Mouse (Mus musculus): Measurements from ENCODE around the gene Gpc5. TPM values are rescaled to one million over a fixed set of nuclear protein-coding genes. Genes with fewer than 3 reads are reported as not detected.

Gpc5 gene
- total and polyA plus RNA-seq, 3 experiments, result 0.14 TPM; not detected in 2

GRCm38 (mm10) chr14:115779382-115780177, 687.6 kb downstream of the Gpc5 start:
- no peaks in the 10 kb centered on the region for H3K9me3 ChIP-seq (replicated peaks; ENCODE audit: low read length)
- H3K4me2 ChIP-seq (ENCODE audit: insufficient read depth, low read depth, poor library complexity, severe bottlenecking), result no peak overlapping the region
- TF ChIP-seq MAZ (IDR thresholded peaks at IDR 0.05; ENCODE audit: low read depth, low read length) (no peak), ZC3H11A (IDR thresholded peaks at IDR 0.05; ENCODE audit: low read depth, low read length) (no peak), MAX (IDR thresholded peaks at IDR 0.05; ENCODE audit: low read length) (no peak), MAFK (IDR thresholded peaks at IDR 0.05; ENCODE audit: insufficient replicate concordance, low read length) (no peak), NRF1 (IDR thresholded peaks at IDR 0.05; ENCODE audit: low read depth, low read length) (no peak), E2F4 (IDR thresholded peaks at IDR 0.05; ENCODE audit: insufficient replicate concordance, low read depth, low read length) (no peak), KAT2A (IDR thresholded peaks at IDR 0.05; ENCODE audit: insufficient replicate concordance, low read length) (no peak)
- dilution Hi-C loops (cut with MboI; ENCODE audit: extremely low pct_ligation_motif_present, extremely low pct_unique_long_range_greater_than_20kb, low sequenced_read_pairs) (no loop called here), in situ Hi-C loops (cut with MboI; ENCODE audit: low pct_ligation_motif_present, low pct_unique_long_range_greater_than_20kb, low sequenced_read_pairs) (no loop called here)
- H3K4me1 ChIP-seq (ENCODE audit: control insufficient read depth in 1 of 2, insufficient read depth in 2 of 2), result no peaks in the 10 kb centered on the region
- no peaks in the 10 kb centered on the region for H3K36me3 ChIP-seq (replicated peaks in 1 of 2; ENCODE audit: control insufficient read depth in 1 of 2, insufficient read depth in 1 of 2, low read length in 1 of 2)
- no peaks in the 10 kb centered on the region for H3K79me2 ChIP-seq (replicated peaks; ENCODE audit: control insufficient read depth, extremely low read depth, insufficient read depth, poor library complexity, severe bottlenecking)
- no peak overlapping the region for H3K9ac ChIP-seq (ENCODE audit: insufficient read depth, low read depth)
- H3K4me3 ChIP-seq (replicated peaks in 1 of 3; ENCODE audit: low read depth in 2 of 3, low read length in 2 of 3, poor library complexity in 1 of 3), result no peak overlapping the region
- H3K27me3 ChIP-seq (replicated peaks), result no peaks in the 10 kb centered on the region
- H3K27ac ChIP-seq (ENCODE audit: insufficient read depth, low read depth), result no peak overlapping the region
- DNase-seq (ENCODE audit: extremely low read depth), result no peak

GRCm38 (mm10) chr14:115804751-115805150, 712.7 kb downstream of the Gpc5 start:
- Histone ChIP-seq H3K4me2 (ENCODE audit: insufficient read depth, low read depth, poor library complexity, severe bottlenecking) (no peak overlapping the region), H3K79me2 (replicated peaks; ENCODE audit: control insufficient read depth, extremely low read depth, insufficient read depth, poor library complexity, severe bottlenecking) (no peaks in the 10 kb centered on the region), H3K9ac (ENCODE audit: insufficient read depth, low read depth) (no peak overlapping the region), H3K27ac (ENCODE audit: insufficient read depth, low read depth) (no peak overlapping the region), H3K27me3 (replicated peaks) (no peaks in the 10 kb centered on the region), H3K36me3 (replicated peaks in 1 of 2; ENCODE audit: control insufficient read depth in 1 of 2, insufficient read depth in 1 of 2, low read length in 1 of 2) (no peaks in the 10 kb centered on the region), H3K4me3 (replicated peaks in 1 of 3; ENCODE audit: low read depth in 2 of 3, low read length in 2 of 3, poor library complexity in 1 of 3) (no peak overlapping the region), H3K9me3 (replicated peaks; ENCODE audit: low read length) (peaks cover 7% of the 10 kb centered on the region), H3K4me1 (ENCODE audit: control insufficient read depth in 1 of 2, insufficient read depth in 2 of 2) (no peaks in the 10 kb centered on the region)
- in situ Hi-C loops (cut with MboI; ENCODE audit: low pct_ligation_motif_present, low pct_unique_long_range_greater_than_20kb, low sequenced_read_pairs) (no loop called here), dilution Hi-C loops (cut with MboI; ENCODE audit: extremely low pct_ligation_motif_present, extremely low pct_unique_long_range_greater_than_20kb, low sequenced_read_pairs) (no loop called here)
- TF ChIP-seq PAX5 (IDR thresholded peaks at IDR 0.05; ENCODE audit: low read length), result no peak
- TF ChIP-seq CHD1 (IDR thresholded peaks at IDR 0.05; ENCODE audit: low read depth, low read length), result no peak
- no peak for TF ChIP-seq GABPA (IDR thresholded peaks at IDR 0.05; ENCODE audit: insufficient replicate concordance, low read depth, low read length)
- no peak for TF ChIP-seq HCFC1 (IDR thresholded peaks at IDR 0.05; ENCODE audit: low read depth, low read length)
- no peak for TF ChIP-seq USF2 (conservative IDR thresholded peaks at IDR 0.05; ENCODE audit: low read depth, low read length)
- TF ChIP-seq TCF12 (IDR thresholded peaks at IDR 0.05; ENCODE audit: low read depth, low read length), result no peak
- no peak for TF ChIP-seq JUN (IDR thresholded peaks at IDR 0.05; ENCODE audit: insufficient read depth, low read depth, low read length)
- TF ChIP-seq IRF4 (IDR thresholded peaks at IDR 0.05; ENCODE audit: low read depth, low read length), result no peak
- no peak for TF ChIP-seq CHD2 (IDR thresholded peaks at IDR 0.05; ENCODE audit: low read length)
- no peak for TF ChIP-seq ELF1 (IDR thresholded peaks at IDR 0.05; ENCODE audit: low read depth, low read length)
- TF ChIP-seq ETS1 (conservative IDR thresholded peaks at IDR 0.05; ENCODE audit: low read depth, low read length), result no peak
- TF ChIP-seq MAX (IDR thresholded peaks at IDR 0.05; ENCODE audit: low read length), result no peak
- TF ChIP-seq SMC3 (IDR thresholded peaks at IDR 0.05; ENCODE audit: low read depth, low read length), result no peak
- TF ChIP-seq ZC3H11A (IDR thresholded peaks at IDR 0.05; ENCODE audit: low read depth, low read length), result no peak
- TF ChIP-seq CTCF (conservative IDR thresholded peaks at IDR 0.05 in 1 of 2, IDR thresholded peaks at IDR 0.05 in 1 of 2; ENCODE audit: low read depth in 2 of 2, low read length in 2 of 2), result no peak
- TF ChIP-seq USF1 (IDR thresholded peaks at IDR 0.05; ENCODE audit: low read depth, low read length), result no peak
- no peak for TF ChIP-seq KAT2A (IDR thresholded peaks at IDR 0.05; ENCODE audit: insufficient replicate concordance, low read length)
- DNase-seq (ENCODE audit: extremely low read depth), result no peak

All from CH12.LX (cell line).